Mouse (Mus musculus) small intestine, adult 2 months (tissue): ENCODE data around the gene Sema6d. TPM values are rescaled to one million over a fixed set of nuclear protein-coding genes. Genes with fewer than 3 reads are reported as not detected.

Experiments
- H3K27ac ChIP-seq: fragments of 200-500 bp; 2 replicates; pipeline ENCODE4 v1.5.1; 2012; ENCODE audit warnings: low read depth, low read length, control low read depth, inconsistent platforms; ENCODE audit not compliant: insufficient read depth
- H3K27me3 ChIP-seq: fragments of 200-500 bp; 2 replicates; pipeline ENCODE4 v1.6.1; 2012; ENCODE audit warnings: mild to moderate bottlenecking, moderate library complexity, low read length, inconsistent platforms; ENCODE audit not compliant: control insufficient read depth, insufficient read depth
- H3K36me3 ChIP-seq: fragments of 200-500 bp; 2 replicates; pipeline ENCODE4 v1.6.1; 2012; ENCODE audit warnings: mild to moderate bottlenecking, low read length, control low read depth, inconsistent platforms; ENCODE audit not compliant: control insufficient read depth, insufficient read depth
- H3K4me1 ChIP-seq: fragments of 200-500 bp; 2 replicates; pipeline ENCODE4 v1.6.1; 2012; ENCODE audit warnings: low read length, inconsistent platforms, mixed read lengths; ENCODE audit not compliant: control insufficient read depth, insufficient read depth, insufficient read length
- H3K4me3 ChIP-seq: fragments of 200-500 bp; 2 replicates; pipeline ENCODE4 v1.5.1; 2012; ENCODE audit warnings: low read depth, mild to moderate bottlenecking, control low read depth, inconsistent platforms, low read length, moderate library complexity
- CTCF ChIP-seq: fragments of 200-500 bp; IDR thresholded peaks from 2 replicates; pipeline ENCODE4 v1.5.1; 2012; ENCODE audit warnings: low read depth, mild to moderate bottlenecking, control low read depth, inconsistent platforms, low read length, moderate library complexity, mixed read lengths; ENCODE audit not compliant: insufficient replicate concordance, insufficient read length; ENCODE audit errors: extremely low read depth
- POLR2A ChIP-seq: fragments of 200-500 bp; IDR thresholded peaks from 2 replicates; pipeline ENCODE4 v1.6.1; 2012; ENCODE audit warnings: low read depth, mild to moderate bottlenecking, control low read depth, inconsistent platforms, low read length, moderate library complexity
- WGBS: fragments of 180-500 bp; shearing (Covaris S2); methylation state at CpG from one replicate; pipeline ENCODE4 v1.1.7; 2018; 5-methylcytosine and 5-hydroxymethylcytosine counted together
- polyA plus RNA-seq: library from polyadenylated mRNA; depleted of rRNA; stranded (reverse); fragments of >200 nt; gene quantifications from 2 replicates; pipeline ENCODE4 v1.2.3, GENCODE M21; 2012; rRNA removed

Gene Sema6d
- polyA plus RNA-seq: 4.0 and 9.5 TPM in 2 replicates

GRCm38 (mm10) chr2:124089813-124090230, at the start of gene Sema6d:
TSS of gene Sema6d (plus strand) at chr2:124089969.
- Histone ChIP-seq H3K4me1 (no peaks in the 10 kb centered on the region), H3K27me3 (peaks cover 6% of the 10 kb centered on the region), H3K4me3 (peak within 1 kb of the TSS; percentile 20), H3K27ac (no peak within 1 kb of the TSS), H3K36me3 (no peaks in the 10 kb centered on the region)
- 5% methylated on average over 29 of the region's 29 CpGs for WGBS
- TF ChIP-seq CTCF: no peak
- no peak for TF ChIP-seq POLR2A

GRCm38 (mm10) chr2:124059910-124060309, 29.9 kb upstream of the Sema6d start:
- TF ChIP-seq CTCF: no peak
- TF ChIP-seq POLR2A: no peak
- no peak overlapping the region for H3K27ac ChIP-seq
- no peaks in the 10 kb centered on the region for H3K4me1 ChIP-seq
- 79% methylated on average over 3 of the region's 3 CpGs for WGBS
- no peak overlapping the region for H3K4me3 ChIP-seq
- H3K27me3 ChIP-seq: no peaks in the 10 kb centered on the region
- H3K36me3 ChIP-seq: no peaks in the 10 kb centered on the region

DNA sequence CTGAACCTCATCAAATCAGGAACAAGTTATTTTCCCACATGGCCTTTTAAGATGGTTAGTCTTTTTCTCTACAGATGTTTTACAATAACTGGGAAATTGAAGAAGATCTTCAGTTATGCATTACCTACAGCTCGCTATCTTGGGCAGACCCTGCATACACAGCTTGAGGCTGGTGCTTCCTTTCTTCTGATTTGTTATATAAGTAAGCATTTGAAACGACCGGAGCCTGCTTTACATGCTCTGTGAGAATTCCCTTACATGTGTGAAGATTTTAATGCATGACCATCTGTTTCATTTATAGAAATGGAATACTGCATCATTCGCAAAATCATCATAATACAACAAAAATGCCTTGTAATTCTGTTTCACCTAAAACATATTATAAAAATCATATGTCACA, 21.4 kb upstream of the Sema6d start:
- WGBS: 83% methylated on average over 4 of the region's 4 CpGs
- TF ChIP-seq POLR2A (no peak), CTCF (no peak)
- Histone ChIP-seq H3K27me3 (no peaks in the 10 kb centered on the region), H3K4me1 (no peaks in the 10 kb centered on the region), H3K4me3 (no peak overlapping the region), H3K36me3 (no peaks in the 10 kb centered on the region), H3K27ac (no peak overlapping the region)

- Histone ChIP-seq H3K4me3 (no peak overlapping the region), H3K4me1 (no peaks in the 10 kb centered on the region), H3K27me3 (no peaks in the 10 kb centered on the region), H3K36me3 (no peaks in the 10 kb centered on the region), H3K27ac (no peak overlapping the region)
- TF ChIP-seq POLR2A: no peak
- TF ChIP-seq CTCF: no peak
- WGBS: 64% methylated on average over 2 of the region's 2 CpGs
Measured at GRCm38 (mm10) chr2:124070664-124071063, 19.1 kb upstream of the Sema6d start.

- TF ChIP-seq POLR2A (no peak), CTCF (no peak)
- H3K27ac ChIP-seq: no peak overlapping the region
- H3K36me3 ChIP-seq: no peaks in the 10 kb centered on the region
- H3K4me3 ChIP-seq: no peak overlapping the region
- H3K27me3 ChIP-seq: no peaks in the 10 kb centered on the region
- 31% methylated on average over 2 of the region's 2 CpGs for whole genome bisulfite sequencing
- no peaks in the 10 kb centered on the region for H3K4me1 ChIP-seq
Measured at GRCm38 (mm10) chr2:124071380-124071779, 18.4 kb upstream of the Sema6d start.

- Histone ChIP-seq H3K4me3 (peak overlapping the region; percentile 20), H3K36me3 (no peaks in the 10 kb centered on the region), H3K27me3 (peaks cover 6% of the 10 kb centered on the region), H3K27ac (no peak overlapping the region), H3K4me1 (no peaks in the 10 kb centered on the region)
- TF ChIP-seq POLR2A (no peak), CTCF (no peak)
- 3% methylated on average over 49 of the region's 49 CpGs for WGBS
Measured at GRCm38 (mm10) chr2:124090231-124091141, 717 bp downstream of the Sema6d start.

GRCm38 (mm10) chr2:124099697-124100096, 9.9 kb downstream of the Sema6d start:
- TF ChIP-seq CTCF: no peak
- no peak for TF ChIP-seq POLR2A
- Histone ChIP-seq H3K36me3 (no peaks in the 10 kb centered on the region), H3K27ac (no peak overlapping the region), H3K4me3 (no peak overlapping the region), H3K4me1 (no peaks in the 10 kb centered on the region), H3K27me3 (no peaks in the 10 kb centered on the region)
- 26% methylated on average over 1 of the region's 1 CpGs for WGBS
